Mouse (Mus musculus): ENCODE measurements around the gene Golm1. TPM values are rescaled to one million over a fixed set of nuclear protein-coding genes. Genes with fewer than 3 reads are reported as not detected.

Gene Golm1
- polyA plus RNA-seq, 1 experiment = 5.6 TPM

DNA sequence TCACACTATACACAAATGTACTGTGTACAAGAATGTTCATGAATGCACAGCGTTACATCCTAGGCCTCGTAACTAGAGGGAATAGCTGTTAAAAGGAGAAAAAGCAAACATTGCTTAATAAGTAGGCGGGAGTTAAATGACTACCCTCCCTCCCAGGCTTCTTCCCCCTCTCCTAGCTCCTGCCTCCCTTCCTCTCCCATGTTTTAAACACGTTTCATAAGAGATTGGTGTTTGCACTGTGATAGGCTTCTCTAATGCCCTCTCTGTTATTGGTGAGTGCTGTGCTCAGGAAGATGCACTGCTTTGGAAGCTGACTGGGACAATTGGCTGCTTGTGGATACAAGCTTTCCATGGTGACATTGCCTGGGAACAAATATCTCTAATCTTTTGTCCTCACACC lies 60.1 kb downstream of the Golm1 start:
- Histone ChIP-seq H3K79me3 (ENCODE audit: low read depth) (no peaks in the 10 kb centered on the region), H3K27me3 (ENCODE audit: control insufficient read depth, insufficient read depth, insufficient read length) (no peaks in the 10 kb centered on the region), H3K4me3 (ENCODE audit: insufficient read depth, poor library complexity, severe bottlenecking) (no peak overlapping the region), H3K36me3 (ENCODE audit: control insufficient read depth, insufficient read depth) (peaks cover 35% of the 10 kb centered on the region), H3K79me2 (ENCODE audit: control insufficient read depth, insufficient read depth) (no peaks in the 10 kb centered on the region), H3ac (ENCODE audit: control insufficient read depth, insufficient read length, low read depth) (no peak overlapping the region)
- TF ChIP-seq CTCF (IDR thresholded peaks at IDR 0.05; ENCODE audit: control insufficient read depth, insufficient read depth, insufficient read length) = no peak
- TF ChIP-seq MYOG (IDR thresholded peaks at IDR 0.05; ENCODE audit: control insufficient read depth, extremely low read depth, insufficient read length) = no peak
- no peak for TF ChIP-seq USF1 (IDR thresholded peaks at IDR 0.05; ENCODE audit: low read depth)
- TF ChIP-seq MYOD1 (IDR thresholded peaks at IDR 0.05; ENCODE audit: control insufficient read depth, insufficient read length, low read depth) = no peak
- no peak for TF ChIP-seq CEBPB (IDR thresholded peaks at IDR 0.05; ENCODE audit: low read depth)
- TF ChIP-seq FOSL1 (IDR thresholded peaks at IDR 0.05; ENCODE audit: insufficient read depth, low read length, poor library complexity, severe bottlenecking) = no peak
- TF ChIP-seq MAX (IDR thresholded peaks at IDR 0.05) = no peak

DNA sequence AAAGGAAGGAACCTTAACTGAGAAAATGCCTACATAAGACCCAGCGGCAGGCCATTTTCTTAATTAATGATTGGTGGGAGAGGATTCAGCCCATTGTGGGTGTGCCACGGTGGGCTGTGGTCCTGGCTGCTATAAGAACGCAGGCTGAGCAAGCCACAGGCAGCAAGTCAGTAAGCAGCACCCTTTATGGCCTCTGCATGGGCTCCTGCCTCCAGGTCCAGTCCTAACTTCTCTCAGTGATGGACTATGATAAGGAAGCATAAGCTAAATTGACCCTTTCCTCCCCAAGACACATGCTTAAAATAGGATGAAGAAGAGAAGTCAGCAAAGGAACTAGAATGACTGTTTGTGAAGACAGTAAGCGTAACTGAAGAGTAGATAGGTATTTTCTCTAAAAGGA lies 60.5 kb downstream of the Golm1 start:
- Histone ChIP-seq H3ac (ENCODE audit: control insufficient read depth, insufficient read length, low read depth) (no peak overlapping the region), H3K36me3 (ENCODE audit: control insufficient read depth, insufficient read depth) (peaks cover 31% of the 10 kb centered on the region), H3K79me2 (ENCODE audit: control insufficient read depth, insufficient read depth) (no peaks in the 10 kb centered on the region), H3K79me3 (ENCODE audit: low read depth) (no peaks in the 10 kb centered on the region), H3K27me3 (ENCODE audit: control insufficient read depth, insufficient read depth, insufficient read length) (no peaks in the 10 kb centered on the region), H3K4me3 (ENCODE audit: insufficient read depth, poor library complexity, severe bottlenecking) (no peak overlapping the region)
- TF ChIP-seq MYOD1 (IDR thresholded peaks at IDR 0.05; ENCODE audit: control insufficient read depth, insufficient read length, low read depth) (no peak), CTCF (IDR thresholded peaks at IDR 0.05; ENCODE audit: control insufficient read depth, insufficient read depth, insufficient read length) (no peak), USF1 (IDR thresholded peaks at IDR 0.05; ENCODE audit: low read depth) (no peak), MAX (IDR thresholded peaks at IDR 0.05) (no peak), MYOG (IDR thresholded peaks at IDR 0.05; ENCODE audit: control insufficient read depth, extremely low read depth, insufficient read length) (no peak), CEBPB (IDR thresholded peaks at IDR 0.05; ENCODE audit: low read depth) (no peak), FOSL1 (IDR thresholded peaks at IDR 0.05; ENCODE audit: insufficient read depth, low read length, poor library complexity, severe bottlenecking) (no peak)

DNA sequence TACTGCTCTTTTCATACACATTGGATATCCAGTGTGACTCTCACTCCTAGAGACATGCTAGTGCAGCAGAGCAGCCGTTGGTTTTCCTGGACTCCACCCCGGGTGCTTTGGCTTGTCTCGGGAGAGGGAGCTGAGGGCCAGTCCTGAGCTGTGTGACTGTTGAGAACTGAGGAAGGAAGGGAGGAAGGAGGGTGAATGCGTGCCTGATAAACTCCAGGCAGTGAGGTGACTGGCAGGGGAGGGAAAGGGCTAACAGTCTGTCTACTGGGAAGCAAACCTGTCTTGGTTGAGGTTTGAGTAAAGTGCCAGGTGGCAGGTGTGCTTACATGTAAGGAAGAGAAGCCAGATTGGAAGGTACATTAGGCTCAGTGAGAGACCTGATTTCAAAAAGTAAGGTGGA lies 61.7 kb downstream of the Golm1 start:
- TF ChIP-seq MAX (IDR thresholded peaks at IDR 0.05) = no peak
- TF ChIP-seq CEBPB (IDR thresholded peaks at IDR 0.05; ENCODE audit: low read depth) = no peak
- no peak for TF ChIP-seq MYOG (IDR thresholded peaks at IDR 0.05; ENCODE audit: control insufficient read depth, extremely low read depth, insufficient read length)
- TF ChIP-seq MYOD1 (IDR thresholded peaks at IDR 0.05; ENCODE audit: control insufficient read depth, insufficient read length, low read depth) = no peak
- TF ChIP-seq FOSL1 (IDR thresholded peaks at IDR 0.05; ENCODE audit: insufficient read depth, low read length, poor library complexity, severe bottlenecking) = no peak
- TF ChIP-seq USF1 (IDR thresholded peaks at IDR 0.05; ENCODE audit: low read depth) = no peak
- TF ChIP-seq CTCF (IDR thresholded peaks at IDR 0.05; ENCODE audit: control insufficient read depth, insufficient read depth, insufficient read length) = no peak
- Histone ChIP-seq H3K4me3 (ENCODE audit: insufficient read depth, poor library complexity, severe bottlenecking) (no peak overlapping the region), H3K27me3 (ENCODE audit: control insufficient read depth, insufficient read depth, insufficient read length) (no peaks in the 10 kb centered on the region), H3K36me3 (ENCODE audit: control insufficient read depth, insufficient read depth) (peaks cover 36% of the 10 kb centered on the region), H3ac (ENCODE audit: control insufficient read depth, insufficient read length, low read depth) (no peak overlapping the region), H3K79me3 (ENCODE audit: low read depth) (no peaks in the 10 kb centered on the region), H3K79me2 (ENCODE audit: control insufficient read depth, insufficient read depth) (no peaks in the 10 kb centered on the region)

DNA sequence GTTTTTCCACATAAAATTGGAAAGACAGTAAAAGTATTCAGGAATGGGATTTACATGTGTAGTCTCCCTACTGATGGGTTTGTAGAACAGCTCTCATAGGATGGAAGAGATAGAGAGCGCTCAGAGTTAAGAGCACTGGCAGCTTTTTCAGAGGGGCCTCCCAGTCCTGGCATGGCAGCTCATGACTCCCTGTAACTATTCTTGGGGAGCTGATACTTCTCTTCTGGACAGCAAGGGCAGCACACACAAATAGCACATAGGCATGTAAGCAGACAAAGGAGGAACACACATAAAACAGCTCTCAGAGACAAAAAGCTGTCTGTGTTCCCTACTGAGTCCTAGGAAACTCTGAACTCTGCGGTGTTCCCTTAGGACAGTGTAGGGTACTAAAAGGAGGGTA lies 65.2 kb downstream of the Golm1 start:
- Histone ChIP-seq H3K79me2 (ENCODE audit: control insufficient read depth, insufficient read depth) (no peaks in the 10 kb centered on the region), H3K79me3 (ENCODE audit: low read depth) (no peaks in the 10 kb centered on the region), H3K4me3 (ENCODE audit: insufficient read depth, poor library complexity, severe bottlenecking) (no peak overlapping the region), H3K27me3 (ENCODE audit: control insufficient read depth, insufficient read depth, insufficient read length) (no peaks in the 10 kb centered on the region), H3K36me3 (ENCODE audit: control insufficient read depth, insufficient read depth) (peaks cover 43% of the 10 kb centered on the region), H3ac (ENCODE audit: control insufficient read depth, insufficient read length, low read depth) (no peak overlapping the region)
- TF ChIP-seq CEBPB (IDR thresholded peaks at IDR 0.05; ENCODE audit: low read depth) (no peak), MAX (IDR thresholded peaks at IDR 0.05) (no peak), USF1 (IDR thresholded peaks at IDR 0.05; ENCODE audit: low read depth) (no peak), MYOG (IDR thresholded peaks at IDR 0.05; ENCODE audit: control insufficient read depth, extremely low read depth, insufficient read length) (no peak), FOSL1 (IDR thresholded peaks at IDR 0.05; ENCODE audit: insufficient read depth, low read length, poor library complexity, severe bottlenecking) (no peak), MYOD1 (IDR thresholded peaks at IDR 0.05; ENCODE audit: control insufficient read depth, insufficient read length, low read depth) (no peak)

DNA sequence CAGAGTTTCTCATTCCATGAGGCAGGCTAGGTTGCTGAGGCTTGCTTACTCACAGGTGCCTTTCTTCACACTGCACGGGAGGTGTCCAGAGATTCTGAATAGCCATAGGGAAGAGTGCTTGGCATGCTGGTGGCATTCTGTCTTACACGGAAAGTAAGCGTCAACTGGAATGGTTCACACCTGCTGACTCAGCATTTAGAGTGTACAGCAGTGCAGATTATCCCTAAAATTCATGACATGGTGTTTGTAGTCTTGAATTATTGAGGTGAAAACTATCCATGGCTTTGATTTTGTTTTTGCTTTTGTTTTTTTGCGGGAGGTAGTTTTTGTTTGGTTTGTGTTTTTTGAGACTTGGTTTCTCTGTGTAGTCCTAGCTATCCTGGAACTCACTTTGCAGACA lies 65.7 kb downstream of the Golm1 start:
- no peak overlapping the region for H3ac ChIP-seq (ENCODE audit: control insufficient read depth, insufficient read length, low read depth)
- H3K4me3 ChIP-seq (ENCODE audit: insufficient read depth, poor library complexity, severe bottlenecking) = no peak overlapping the region
- H3K36me3 ChIP-seq (ENCODE audit: control insufficient read depth, insufficient read depth) = peaks cover 40% of the 10 kb centered on the region
- TF ChIP-seq CTCF (IDR thresholded peaks at IDR 0.05; ENCODE audit: control insufficient read depth, insufficient read depth, insufficient read length) (no peak), MYOD1 (IDR thresholded peaks at IDR 0.05; ENCODE audit: control insufficient read depth, insufficient read length, low read depth) (no peak), MAX (IDR thresholded peaks at IDR 0.05) (no peak), FOSL1 (IDR thresholded peaks at IDR 0.05; ENCODE audit: insufficient read depth, low read length, poor library complexity, severe bottlenecking) (no peak), MYOG (IDR thresholded peaks at IDR 0.05; ENCODE audit: control insufficient read depth, extremely low read depth, insufficient read length) (no peak), USF1 (IDR thresholded peaks at IDR 0.05; ENCODE audit: low read depth) (no peak), CEBPB (IDR thresholded peaks at IDR 0.05; ENCODE audit: low read depth) (no peak)
- no peaks in the 10 kb centered on the region for H3K79me3 ChIP-seq (ENCODE audit: low read depth)
- no peaks in the 10 kb centered on the region for H3K27me3 ChIP-seq (ENCODE audit: control insufficient read depth, insufficient read depth, insufficient read length)
- H3K79me2 ChIP-seq (ENCODE audit: control insufficient read depth, insufficient read depth) = no peaks in the 10 kb centered on the region
